Mouse (Mus musculus): Measurements from ENCODE around the gene 4930595M18Rik. TPM values are rescaled to one million over a fixed set of nuclear protein-coding genes. Genes with fewer than 3 reads are reported as not detected.

The 4930595M18Rik gene
- not detected in 2 replicates for polyA plus RNA-seq (2012; rRNA removed)

- Histone ChIP-seq H3K4me1 (ENCODE audit: control insufficient read depth, insufficient read depth, insufficient read length, low read length) (no peaks in the 10 kb centered on the region), H3K36me3 (ENCODE audit: control insufficient read depth, insufficient read depth, low read length) (no peaks in the 10 kb centered on the region), H3K27ac (ENCODE audit: insufficient read depth, low read depth, low read length) (no peak within 1 kb of the TSS), H3K27me3 (ENCODE audit: control insufficient read depth, insufficient read depth, low read length) (no peaks in the 10 kb centered on the region), H3K4me3 (ENCODE audit: low read depth, low read length) (no peak within 1 kb of the TSS)
- TF ChIP-seq POLR2A (IDR thresholded peaks at IDR 0.05; ENCODE audit: low read depth, low read length) (no peak), CTCF (IDR thresholded peaks at IDR 0.05; ENCODE audit: extremely low read depth, insufficient read length, insufficient replicate concordance, low read depth, low read length) (no peak)
- WGBS: 89% methylated on average over 6 of the region's 6 CpGs
Measured at GRCm38 (mm10) chrX:81458021-81458420, at the start of gene 4930595M18Rik. TSS of gene 4930595M18Rik (minus strand) at chrX:81458121.

- TF ChIP-seq CTCF (IDR thresholded peaks at IDR 0.05; ENCODE audit: extremely low read depth, insufficient read length, insufficient replicate concordance, low read depth, low read length) (no peak), POLR2A (IDR thresholded peaks at IDR 0.05; ENCODE audit: low read depth, low read length) (no peak)
- H3K27me3 ChIP-seq (ENCODE audit: control insufficient read depth, insufficient read depth, low read length): no peaks in the 10 kb centered on the region
- no peak overlapping the region for H3K27ac ChIP-seq (ENCODE audit: insufficient read depth, low read depth, low read length)
- H3K4me1 ChIP-seq (ENCODE audit: control insufficient read depth, insufficient read depth, insufficient read length, low read length): no peaks in the 10 kb centered on the region
- no peaks in the 10 kb centered on the region for H3K36me3 ChIP-seq (ENCODE audit: control insufficient read depth, insufficient read depth, low read length)
- no peak overlapping the region for H3K4me3 ChIP-seq (ENCODE audit: low read depth, low read length)
Measured at GRCm38 (mm10) chrX:81472500-81472899, 14.6 kb upstream of the 4930595M18Rik start.

All from small intestine, adult 2 months (tissue).